Mouse (Mus musculus) heart, embryonic 15.5 days (tissue): ENCODE data around the gene Tspan31. TPM values are rescaled to one million over a fixed set of nuclear protein-coding genes. Genes with fewer than 3 reads are reported as not detected.
"Not testable (repeated sequence)": the region's sequence is repeated elsewhere in the genome, so short reads cannot be mapped to it uniquely, and the experiment has no call there.

Experiments
- ATAC-seq: fragments of 200-750 bp; cut with Nextera tagmentation; replicated peaks from 2 replicates; pipeline ENCODE4 v1.8.0; 2017; ENCODE audit warnings: low read depth, moderate TSS enrichment; ENCODE audit not compliant: insufficient number of reproducible peaks, insufficient read depth, low FRiP score
- H3K27ac ChIP-seq: fragments of 300-500 bp; sonication (generic); 2 replicates; pipeline ENCODE4 v1.5.1; 2015; ENCODE audit warnings: mild to moderate bottlenecking, inconsistent platforms
- H3K27me3 ChIP-seq: fragments of 300-500 bp; sonication (generic); 2 replicates; pipeline ENCODE4 v1.6.1; 2015; ENCODE audit warnings: inconsistent platforms
- H3K36me3 ChIP-seq: fragments of 300-500 bp; sonication (generic); 2 replicates; pipeline ENCODE4 v1.6.1; 2015; ENCODE audit warnings: mild to moderate bottlenecking, inconsistent platforms
- H3K4me1 ChIP-seq: fragments of 300-500 bp; sonication (generic); replicated peaks from 2 replicates; pipeline ENCODE4 v1.6.1; 2015; ENCODE audit warnings: inconsistent platforms
- H3K4me2 ChIP-seq: fragments of 300-500 bp; sonication (generic); 2 replicates; pipeline ENCODE4 v1.6.1; 2015; ENCODE audit warnings: inconsistent platforms, mild to moderate bottlenecking, moderate library complexity
- H3K4me3 ChIP-seq: fragments of 300-500 bp; sonication (generic); 2 replicates; pipeline ENCODE4 v1.5.1; 2015; ENCODE audit warnings: mild to moderate bottlenecking, inconsistent platforms
- H3K9ac ChIP-seq: fragments of 300-500 bp; sonication (generic); 2 replicates; pipeline ENCODE4 v1.6.1; 2015; ENCODE audit warnings: mild to moderate bottlenecking, inconsistent platforms
- H3K9me3 ChIP-seq: fragments of 300-500 bp; sonication (generic); replicated peaks from 2 replicates; pipeline ENCODE4 v1.6.1; 2016; ENCODE audit warnings: inconsistent platforms
- WGBS: fragments of 180-500 bp; shearing (Covaris S2); methylation state at CpG from one replicate; pipeline ENCODE4 v1.1.7; 2015; ENCODE audit warnings: mixed read lengths; 5-methylcytosine and 5-hydroxymethylcytosine counted together
- polyA plus RNA-seq: library from polyadenylated mRNA; unstranded; fragments of >200 nt; fragmentation: Nextera tagmentation; extraction: Ambion mirVana; gene quantifications from 2 replicates; pipeline ENCODE4 v1.2.1, GENCODE M21; 2015

Gene Tspan31
- polyA plus RNA-seq, 1 experiment from 2014 or later, result 100 TPM

DNA sequence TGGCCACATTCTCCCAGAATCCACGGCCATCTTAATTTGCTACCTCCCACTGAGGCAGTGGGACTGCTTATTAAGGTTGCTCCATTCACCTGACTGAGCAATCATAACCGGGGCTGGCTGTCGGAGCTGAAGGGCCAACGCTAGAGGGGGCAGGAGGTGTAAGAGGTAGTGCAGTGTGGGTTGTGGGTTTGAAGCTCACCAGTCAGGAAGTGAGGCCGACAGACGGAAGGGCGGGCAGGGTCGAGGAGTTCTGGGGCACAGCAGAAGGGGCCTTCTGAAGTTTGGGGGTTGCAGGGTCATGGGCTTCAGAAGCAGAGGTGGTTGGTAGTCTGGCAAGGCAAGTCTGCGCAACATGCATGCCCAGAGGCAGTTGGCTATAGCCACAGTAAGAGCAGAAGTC is 5.0 kb upstream of the Tspan31 start, which contains the start of gene Agap2:
Gene Agap2 (plus strand): TSS at position 205 of the 400 bp plus-strand sequence.
- Histone ChIP-seq H3K36me3 (no peaks in the 10 kb centered on the region), H3K4me2 (no peak within 1 kb of the TSS; the same call in 1 of the 2 replicates), H3K9me3 (no peaks in the 10 kb centered on the region), H3K27me3 (peaks cover 52% of the 10 kb centered on the region), H3K9ac (no peak within 1 kb of the TSS), H3K4me1 (peaks cover 29% of the 10 kb centered on the region), H3K4me3 (peak within 1 kb of the TSS; percentile 12; the same call in 1 of the 2 replicates), H3K27ac (no peak within 1 kb of the TSS)
- 47% methylated on average over 9 of the region's 9 CpGs for WGBS
- ATAC-seq, result no peak

DNA sequence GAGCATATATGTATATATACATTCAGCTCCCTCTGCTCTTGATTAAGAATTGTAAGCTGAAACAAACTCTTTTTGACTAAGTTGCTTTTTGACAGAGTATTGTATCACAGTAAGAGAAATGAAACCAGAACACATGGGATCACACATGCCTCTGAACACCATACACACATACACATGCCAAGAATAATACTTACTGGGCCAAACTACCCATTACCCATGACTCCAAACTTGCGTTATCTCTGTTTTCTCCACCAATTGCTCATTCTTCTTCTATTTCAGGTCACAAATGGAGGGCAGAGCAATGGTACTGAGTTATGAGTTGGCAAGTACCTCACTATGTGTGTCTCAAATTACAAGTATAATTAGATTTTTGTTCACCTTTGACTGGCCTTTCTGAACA is 3.9 kb upstream of the Tspan31 start:
- no peak for ATAC-seq
- H3K9me3 ChIP-seq, result no peaks in the 10 kb centered on the region
- no peak overlapping the region for H3K4me3 ChIP-seq
- H3K4me1 ChIP-seq, result peaks cover 24% of the 10 kb centered on the region
- peaks cover 41% of the 10 kb centered on the region for H3K27me3 ChIP-seq
- H3K27ac ChIP-seq, result no peak overlapping the region
- H3K4me2 ChIP-seq, result no peak overlapping the region
- H3K9ac ChIP-seq, result no peak overlapping the region
- 74% methylated on average over 1 of the region's 1 CpGs for WGBS
- H3K36me3 ChIP-seq, result no peaks in the 10 kb centered on the region

DNA sequence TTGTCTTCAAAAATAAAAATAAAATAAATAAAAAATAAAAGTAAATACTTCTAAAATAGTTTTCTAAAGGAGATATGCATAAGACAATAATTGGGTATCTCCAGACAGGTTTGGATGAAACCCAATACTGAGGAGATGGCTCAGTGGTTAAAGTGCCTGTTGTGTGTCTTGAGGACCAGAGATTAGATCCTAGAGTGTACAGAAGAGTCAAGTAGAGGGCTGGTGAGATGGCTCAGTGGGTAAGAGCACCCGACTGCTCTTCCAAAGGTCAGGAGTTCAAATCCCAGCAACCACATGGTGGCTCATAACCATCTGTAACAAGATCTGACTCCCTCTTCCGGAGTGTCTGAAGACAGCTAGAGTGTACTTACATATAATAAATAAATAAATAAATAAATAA is 2.9 kb upstream of the Tspan31 start:
- H3K36me3 ChIP-seq, H3K4me2 ChIP-seq, H3K9me3 ChIP-seq, H3K9ac ChIP-seq, H3K27ac ChIP-seq, ATAC-seq, H3K4me3 ChIP-seq: not testable (repeated sequence)
- WGBS, result 72% methylated on average over 2 of the region's 2 CpGs
- Histone ChIP-seq H3K4me1 (peaks cover 23% of the 10 kb centered on the region), H3K27me3 (peaks cover 31% of the 10 kb centered on the region)

DNA sequence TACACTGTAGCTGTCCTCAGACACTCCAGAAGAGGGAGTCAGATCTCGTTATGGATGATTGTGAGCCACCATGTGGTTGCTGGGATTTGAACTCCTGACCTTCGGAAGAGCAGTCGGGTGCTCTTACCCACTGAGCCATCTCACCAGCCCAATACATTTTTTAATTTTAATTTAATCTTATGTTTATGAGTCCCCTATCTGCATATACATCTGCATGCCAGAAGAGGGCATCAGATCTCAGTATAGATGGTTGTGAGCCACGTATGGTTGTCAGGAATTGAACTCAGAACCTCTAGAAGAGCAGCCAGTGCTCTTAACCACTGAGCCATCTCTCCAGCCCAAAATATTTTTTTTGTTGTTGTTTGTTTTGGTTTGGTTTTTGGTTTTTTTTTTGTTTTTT is 2.2 kb upstream of the Tspan31 start:
- H3K9me3 ChIP-seq, H3K9ac ChIP-seq, ATAC-seq, H3K4me3 ChIP-seq, H3K27ac ChIP-seq, H3K4me2 ChIP-seq: not testable (repeated sequence)
- Histone ChIP-seq H3K27me3 (peaks cover 24% of the 10 kb centered on the region), H3K36me3 (peaks cover 15% of the 10 kb centered on the region), H3K4me1 (peaks cover 21% of the 10 kb centered on the region)
- 84% methylated on average over 4 of the region's 4 CpGs for WGBS

DNA sequence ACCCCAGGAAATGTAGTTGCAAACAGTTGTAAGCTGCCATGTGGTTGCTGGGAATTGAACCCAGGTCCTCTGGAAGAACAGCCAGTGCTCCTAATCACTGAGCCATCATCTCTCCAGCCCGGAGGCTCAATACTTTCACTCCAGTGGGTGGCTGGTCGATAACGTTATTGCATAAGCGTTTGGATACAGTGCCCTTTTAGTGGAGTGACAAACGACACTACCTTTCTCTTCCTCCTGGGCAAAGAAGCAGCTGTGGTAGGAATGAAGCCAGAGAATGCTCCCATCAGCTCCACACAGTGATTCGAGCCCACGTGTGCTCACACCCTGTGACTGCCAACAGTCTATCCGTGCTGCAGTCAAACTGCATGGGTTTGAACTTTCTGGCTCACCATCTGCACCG is 1.1 kb upstream of the Tspan31 start:
- WGBS, result 74% methylated on average over 9 of the region's 9 CpGs
- no peak overlapping the region for H3K27ac ChIP-seq

DNA sequence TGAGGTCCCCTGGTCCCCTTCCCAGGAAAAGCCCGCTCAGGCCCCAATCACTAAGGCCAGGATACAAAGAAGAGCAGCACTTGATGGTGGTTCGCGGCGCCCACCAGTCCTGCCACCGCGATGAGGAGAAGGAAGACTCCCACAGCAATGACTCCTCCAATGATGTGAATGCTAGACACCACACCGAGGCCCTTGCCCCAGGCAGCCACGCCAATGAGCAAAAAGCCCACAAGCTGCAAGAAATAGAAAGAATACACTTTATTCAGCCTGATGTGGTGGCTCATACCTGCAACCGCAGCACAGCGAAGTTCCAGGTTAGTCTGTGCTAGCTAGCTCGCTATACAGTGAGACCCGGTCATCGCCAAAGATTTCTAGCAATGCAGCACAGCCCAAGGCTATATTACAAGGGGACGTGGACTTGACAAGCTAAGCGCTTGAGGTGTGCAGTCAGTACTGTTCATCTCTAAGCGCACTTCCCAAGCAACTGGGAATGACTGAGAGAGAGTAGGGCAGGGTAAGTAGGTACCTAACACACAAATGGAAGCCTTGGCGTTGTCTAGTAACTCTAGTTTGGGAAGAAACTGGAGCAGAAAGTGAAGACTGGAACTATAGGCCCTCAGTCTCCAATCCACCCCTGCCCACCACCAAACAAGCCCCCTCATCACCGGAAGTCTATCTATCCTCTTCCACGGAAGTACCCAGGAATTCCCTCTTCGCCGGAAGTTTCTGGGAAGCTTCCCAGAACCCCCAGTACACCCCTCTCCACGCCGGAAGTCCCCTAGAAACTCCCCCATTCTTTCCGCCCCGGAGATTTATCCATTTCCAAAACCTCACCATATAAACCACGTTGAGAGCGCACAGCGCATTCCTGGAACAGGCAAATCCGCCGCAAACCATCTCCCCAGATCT is 529 bp downstream of the Tspan31 start:
- peak; percentile 20; the same call in 1 of the 2 replicates for ATAC-seq
- no peaks in the 10 kb centered on the region for H3K9me3 ChIP-seq
- H3K4me1 ChIP-seq, result peaks cover 30% of the 10 kb centered on the region
- peak overlapping the region; percentile 80 for H3K9ac ChIP-seq
- peak overlapping the region; percentile 74 for H3K4me2 ChIP-seq
- 5% methylated on average over 30 of the region's 30 CpGs for WGBS
- H3K27ac ChIP-seq, result peak overlapping the region; percentile 89
- H3K36me3 ChIP-seq, result peaks cover 38% of the 10 kb centered on the region
- peak overlapping the region; percentile 78 for H3K4me3 ChIP-seq
- no peaks in the 10 kb centered on the region for H3K27me3 ChIP-seq

More for the DNA sequence above, 1.1 kb upstream of the Tspan31 start:
- 0 out of 2 replicates have a peak overlapping the region, but pooled peaks have one; percentile 15 for H3K9ac ChIP-seq
- no peak for ATAC-seq
- H3K36me3 ChIP-seq, result peaks cover 25% of the 10 kb centered on the region
- H3K27me3 ChIP-seq, result peaks cover 14% of the 10 kb centered on the region
- H3K4me2 ChIP-seq, result peak overlapping the region; percentile 74
- H3K4me1 ChIP-seq, result peaks cover 21% of the 10 kb centered on the region
- H3K9me3 ChIP-seq, result no peaks in the 10 kb centered on the region
- H3K4me3 ChIP-seq, result peak overlapping the region; percentile 78

DNA sequence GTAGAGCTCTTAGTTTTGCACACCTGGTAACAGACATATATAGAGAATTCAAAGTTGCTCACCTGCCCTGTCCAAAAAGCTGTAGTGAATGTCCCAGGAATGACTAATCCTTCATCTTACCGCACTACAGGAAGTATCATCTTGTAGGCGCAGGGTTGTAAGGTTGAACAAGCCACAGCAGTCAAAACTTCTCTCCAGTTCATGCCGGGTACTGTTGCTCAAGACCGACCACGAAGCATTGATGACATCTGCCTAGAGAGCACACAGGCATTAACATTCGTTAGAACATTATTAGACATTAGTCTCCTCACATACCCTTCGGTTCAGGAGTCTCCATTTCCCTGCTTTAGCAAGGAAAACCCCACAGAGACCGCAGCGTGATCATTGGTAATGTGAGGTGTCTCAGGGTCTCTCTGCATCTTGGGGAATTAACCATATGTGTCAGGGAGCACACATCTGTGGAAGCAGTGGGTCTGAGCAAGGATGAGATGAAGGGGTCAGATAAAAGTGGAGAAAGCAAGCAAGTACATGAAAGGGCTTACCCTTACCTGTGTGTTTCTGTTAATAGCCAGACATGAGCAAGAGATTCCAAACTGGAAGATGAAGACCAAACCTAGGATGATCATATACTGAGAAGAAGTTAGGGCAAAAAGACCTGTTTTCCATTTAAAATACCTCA is 1.6 kb downstream of the Tspan31 start:
- Histone ChIP-seq H3K27me3 (no peaks in the 10 kb centered on the region), H3K9ac (peak overlapping the region; percentile 80), H3K27ac (no peak overlapping the region), H3K9me3 (no peaks in the 10 kb centered on the region), H3K36me3 (peaks cover 38% of the 10 kb centered on the region), H3K4me1 (peaks cover 32% of the 10 kb centered on the region), H3K4me2 (peak overlapping the region; percentile 74), H3K4me3 (peak overlapping the region; percentile 78)
- ATAC-seq, result no peak
- WGBS, result 71% methylated on average over 9 of the region's 9 CpGs

DNA sequence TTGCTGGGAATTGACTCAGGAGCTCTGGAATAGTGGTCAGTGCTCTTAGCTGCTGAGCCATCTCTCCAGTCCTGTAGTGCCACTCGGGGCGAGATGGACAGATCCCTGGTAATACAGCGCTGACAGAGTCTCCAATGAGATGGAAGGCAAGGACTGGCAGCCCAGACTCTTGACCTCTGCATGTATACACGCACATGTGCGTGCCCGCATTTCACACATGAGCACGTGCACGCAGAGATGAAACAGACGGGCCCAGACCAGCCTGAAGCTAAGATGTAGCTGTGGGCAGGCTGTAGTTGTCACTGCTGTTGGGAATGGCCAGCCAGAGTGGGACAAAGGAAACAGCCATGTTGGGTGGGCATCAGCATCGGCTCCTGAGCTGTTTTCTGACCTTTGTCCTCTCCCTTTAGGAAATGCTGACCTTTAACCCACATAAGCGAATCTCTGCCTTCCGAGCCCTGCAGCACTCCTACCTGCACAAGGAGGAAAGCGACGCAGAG is 3.5 kb downstream of the Tspan31 start:
- H3K4me1 ChIP-seq, result peaks cover 36% of the 10 kb centered on the region
- WGBS, result 88% methylated on average over 14 of the region's 14 CpGs
- H3K27me3 ChIP-seq, result peaks cover 9% of the 10 kb centered on the region

DNA sequence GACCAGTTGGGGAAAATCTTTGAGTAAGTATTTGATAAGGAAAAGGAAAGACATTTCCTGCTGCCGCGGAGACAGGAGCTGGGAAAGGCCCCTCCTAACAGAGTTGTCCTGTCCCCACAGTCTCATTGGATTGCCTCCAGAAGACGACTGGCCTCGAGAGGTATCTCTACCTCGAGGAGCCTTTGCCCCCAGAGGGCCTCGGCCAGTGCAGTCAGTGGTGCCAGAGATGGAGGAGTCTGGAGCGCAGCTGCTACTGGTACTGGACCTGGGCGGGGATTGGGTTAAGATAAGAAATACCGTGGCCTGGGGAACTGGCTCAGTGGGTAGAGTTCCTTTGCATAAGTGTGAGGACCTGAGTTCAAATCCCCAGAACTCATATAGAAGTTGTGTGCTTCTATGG is 4.1 kb downstream of the Tspan31 start:
- 58% methylated on average over 9 of the region's 9 CpGs for WGBS
- no peaks in the 10 kb centered on the region for H3K9me3 ChIP-seq
- peaks cover 32% of the 10 kb centered on the region for H3K4me1 ChIP-seq
- H3K4me2 ChIP-seq, result no peak overlapping the region
- no peak overlapping the region for H3K9ac ChIP-seq
- ATAC-seq, result no peak
- H3K36me3 ChIP-seq, result peaks cover 38% of the 10 kb centered on the region
- no peak overlapping the region for H3K4me3 ChIP-seq
- H3K27ac ChIP-seq, result peak overlapping the region; percentile 28; the same call in 1 of the 2 replicates
- peaks cover 15% of the 10 kb centered on the region for H3K27me3 ChIP-seq

More for the DNA sequence above, 3.5 kb downstream of the Tspan31 start:
- Histone ChIP-seq H3K4me2 (no peak overlapping the region), H3K9me3 (no peaks in the 10 kb centered on the region), H3K9ac (no peak overlapping the region), H3K4me3 (no peak overlapping the region), H3K36me3 (peaks cover 38% of the 10 kb centered on the region), H3K27ac (no peak overlapping the region)
- no peak for ATAC-seq

DNA sequence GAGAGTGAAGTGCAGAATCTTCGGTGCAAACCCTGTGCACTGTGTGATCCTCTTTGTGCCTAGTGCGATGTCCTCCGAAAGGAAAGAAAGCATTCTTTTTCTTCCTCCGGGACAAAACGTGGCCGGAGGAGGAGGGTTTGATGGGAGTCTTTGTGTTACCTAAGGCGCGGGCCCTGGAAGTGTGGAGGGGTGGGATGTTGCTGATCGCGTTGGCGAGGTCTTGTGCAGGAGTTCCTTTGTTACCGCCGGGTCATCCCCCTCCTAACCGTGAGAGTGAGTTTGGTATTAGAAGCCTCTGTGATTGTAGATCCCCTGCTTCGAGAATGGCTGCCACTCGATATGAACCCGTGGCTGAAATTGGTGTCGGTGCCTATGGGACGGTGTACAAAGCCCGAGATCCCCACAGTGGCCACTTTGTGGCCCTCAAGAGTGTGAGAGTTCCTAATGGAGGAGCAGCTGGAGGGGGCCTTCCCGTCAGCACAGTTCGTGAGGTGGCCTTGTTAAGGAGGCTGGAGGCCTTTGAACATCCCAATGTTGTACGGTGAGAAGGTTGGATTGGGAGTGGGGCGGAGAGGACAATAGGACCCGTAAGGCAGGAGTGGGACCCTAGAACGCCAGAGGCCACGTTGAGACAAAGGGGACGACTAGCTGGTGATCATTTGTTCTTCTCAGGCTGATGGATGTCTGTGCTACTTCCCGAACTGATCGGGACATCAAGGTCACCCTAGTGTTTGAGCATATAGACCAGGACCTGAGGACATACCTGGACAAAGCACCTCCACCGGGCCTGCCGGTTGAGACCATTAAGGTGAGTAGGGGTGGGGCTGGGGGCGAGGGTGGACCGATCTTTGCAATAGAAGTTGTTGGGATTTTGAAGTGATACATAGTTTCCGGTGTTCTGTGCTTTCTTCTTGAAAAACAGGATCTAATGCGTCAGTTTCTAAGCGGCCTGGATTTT is 5.9 kb downstream of the Tspan31 start:
- H3K9me3 ChIP-seq, result no peaks in the 10 kb centered on the region
- peaks cover 32% of the 10 kb centered on the region for H3K27me3 ChIP-seq
- peak overlapping the region; percentile 86 for H3K27ac ChIP-seq
- no peak for ATAC-seq
- peaks cover 38% of the 10 kb centered on the region for H3K4me1 ChIP-seq
- peaks cover 38% of the 10 kb centered on the region for H3K36me3 ChIP-seq
- 10% methylated on average over 37 of the region's 37 CpGs for WGBS
- H3K9ac ChIP-seq, result peak overlapping the region; percentile 93
- H3K4me2 ChIP-seq, result peak overlapping the region; percentile 80
- peak overlapping the region; percentile 80 for H3K4me3 ChIP-seq
